ENCODE assay signal across 12 mouse cellular contexts in the genomic region with DNA sequence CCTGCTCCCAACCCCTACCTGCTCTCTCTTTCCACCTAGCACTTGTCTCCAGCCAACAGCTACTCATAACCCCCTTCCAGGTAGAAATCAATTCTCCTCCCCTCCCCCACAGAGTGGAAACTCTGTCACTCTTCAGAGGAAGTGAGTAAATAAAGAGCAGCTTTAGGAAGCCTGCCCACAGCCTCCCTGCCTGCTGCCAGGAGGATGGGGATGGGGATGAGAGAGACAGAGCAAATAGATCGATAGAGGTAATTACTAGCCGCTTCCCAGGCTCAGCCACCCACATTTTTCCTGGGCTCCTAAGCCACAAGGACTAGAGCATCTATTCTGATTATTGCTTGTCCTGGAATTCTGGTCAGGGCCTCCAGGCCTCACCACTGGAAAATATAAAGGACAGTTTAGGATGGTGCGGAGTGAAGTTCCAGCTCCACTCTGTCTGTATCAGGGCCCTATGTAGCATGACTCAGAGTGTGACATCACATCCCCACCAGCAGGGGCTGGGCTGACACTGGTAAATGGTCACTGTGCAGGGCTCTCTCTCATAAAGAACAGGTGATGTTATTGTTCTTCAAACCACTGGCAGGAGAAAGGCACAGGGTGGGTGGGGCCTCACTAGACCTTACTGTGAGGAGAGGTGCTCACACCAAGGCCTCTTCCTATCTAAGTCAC.
DNase-seq lines count a peak whose midpoint lies in the region; ATAC-seq and TF ChIP-seq lines count a peak whose summit lies in the region.
"Had no signal": no experiment of that assay in that cellular context is flagged by ENCODE, and none has a peak within 500 bp of the region (broad histone marks: within the 10 kb centered on the region; RNA-seq: fewer than 3 reads in every experiment).

No protein-coding gene starts in this region.

- H3K4me1 ChIP-seq in lung, postnatal 0 days (ENCODE audit: insufficient read depth, low read depth, low read length) = no peaks in the 10 kb centered on the region
- H3K4me1 ChIP-seq in limb, embryonic 10.5 days = no peaks in the 10 kb centered on the region; the same call in 1 of the 2 replicates

- no peak for TF ChIP-seq EP300 in lung, postnatal 0 days (IDR thresholded peaks at IDR 0.05)

- ATAC-seq in lung, postnatal 0 days = peak; percentile 37; the same call in 1 of the 2 replicates
- ATAC-seq in common myeloid progenitor, adult 5-6 weeks (replicated peaks; ENCODE audit: low read depth, poor library complexity, severe bottlenecking) = 0 out of 2 replicates have a peak, but pooled peaks have one; percentile 42

- peak; percentile 45 for TF ChIP-seq CTCF in lung, postnatal 0 days (IDR thresholded peaks at IDR 0.05)

- DNase-seq in adrenal gland, postnatal 14 days = peak; percentile 14
- DNase-seq in adrenal gland, adult 8-10 months = no peak
- no peak for DNase-seq in lung, postnatal 0 days (ENCODE audit: low spot score)
- DNase-seq in lung, adult 18-20 months = no peak
- DNase-seq in natural killer cell, adult 2 months (ENCODE audit: low spot score in 2 of 2) = peak; percentile 11 to 24
- DNase-seq in limb, embryonic 10.5 days (ENCODE audit: low spot score) = no peak
- no peak for DNase-seq in spleen, adult 18-20 months
- DNase-seq: cerebellum, postnatal 14 days; gastrocnemius, postnatal 14 days; heart, postnatal 10 days; kidney, postnatal 36 days had no signal

- H3K4me2 ChIP-seq in lung, postnatal 0 days (replicated peaks; ENCODE audit: low read depth, low read length) = no peak overlapping the region

- H3K9me3 ChIP-seq in lung, postnatal 0 days (ENCODE audit: low read length) = no peaks in the 10 kb centered on the region
- no peaks in the 10 kb centered on the region for H3K9me3 ChIP-seq in limb, embryonic 10.5 days (replicated peaks)

- no peaks in the 10 kb centered on the region for H3K36me3 ChIP-seq in lung, postnatal 0 days (ENCODE audit: insufficient read depth, low read length)
- H3K36me3 ChIP-seq in limb, embryonic 10.5 days = no peaks in the 10 kb centered on the region

- no peaks in the 10 kb centered on the region for H3K27me3 ChIP-seq in lung, postnatal 0 days (replicated peaks; ENCODE audit: insufficient read depth, low read length)
- 0 out of 2 replicates have a peak, but pooled peaks cover 9% of the 10 kb centered on the region for H3K27me3 ChIP-seq in limb, embryonic 10.5 days (ENCODE audit: low read depth, poor library complexity, severe bottlenecking)

- H3K9ac ChIP-seq in lung, postnatal 0 days (replicated peaks; ENCODE audit: low read depth) = no peak overlapping the region

- H3K27ac ChIP-seq in lung, postnatal 0 days (ENCODE audit: low read length) = no peak overlapping the region
- no peak overlapping the region for H3K27ac ChIP-seq in limb, embryonic 10.5 days

- 72% methylated on average over 3 of the region's 3 CpGs for WGBS in lung, postnatal 0 days
- WGBS in limb, embryonic 10.5 days = 80% methylated on average over 3 of the region's 3 CpGs

- no peak overlapping the region for H3K4me3 ChIP-seq in lung, postnatal 0 days (ENCODE audit: low read depth, low read length)
- no peak overlapping the region for H3K4me3 ChIP-seq in limb, embryonic 10.5 days

Comparison
In these comparisons a context has a peak if more than half of its experiments do, and no peak if none do; other contexts are left out.
1. DNase-seq: peak in adrenal gland, postnatal 14 days (single experiment) and natural killer cell, adult 2 months (2 of 2); none in adrenal gland, adult 8-10 months (single experiment), lung, postnatal 0 days (single experiment), lung, adult 18-20 months (0 of 2), limb, embryonic 10.5 days (single experiment) and spleen, adult 18-20 months (0 of 2).